In genomic region chr19:40409500-40410035, GRCm38 (mm10) we compare ENCODE assay signal across 13 mouse cellular contexts.
DNase-seq lines count a peak whose midpoint lies in the region; ATAC-seq lines count a peak whose summit lies in the region.
"Had no signal": no experiment of that assay in that cellular context is flagged by ENCODE, and none has a peak within 500 bp of the region (broad histone marks: within the 10 kb centered on the region; RNA-seq: fewer than 3 reads in every experiment).

No protein-coding gene starts in this region.

- H3K4me1 ChIP-seq in heart, embryonic 14.5 days (ENCODE audit: control insufficient read depth in 2 of 2, insufficient read depth in 2 of 2, low read length in 2 of 2): peaks cover 29 to 54% of the 10 kb centered on the region in 2 experiments
- peaks cover 13% of the 10 kb centered on the region for H3K4me1 ChIP-seq in lung, embryonic 16.5 days (replicated peaks; ENCODE audit: control insufficient read depth, insufficient read depth, low read length)
- peaks cover 15% of the 10 kb centered on the region for H3K4me1 ChIP-seq in intestine, embryonic 14.5 days (replicated peaks; ENCODE audit: control insufficient read depth, insufficient read depth, low read length)
- peaks cover 14% of the 10 kb centered on the region for H3K4me1 ChIP-seq in stomach, embryonic 15.5 days

- H3K27ac ChIP-seq in heart, embryonic 14.5 days (replicated peaks in 1 of 2; ENCODE audit: control insufficient read depth in 1 of 2, insufficient read depth in 1 of 2, low read depth in 2 of 2, low read length in 2 of 2): peak overlapping the region; percentile 3 to 14; a peak in 1 of 4 replicates
- H3K27ac ChIP-seq in lung, embryonic 16.5 days (ENCODE audit: low read length): peak overlapping the region; percentile 21; the same call in 1 of the 2 replicates
- H3K27ac ChIP-seq in intestine, embryonic 14.5 days (ENCODE audit: low read depth): peak overlapping the region; percentile 72
- peak overlapping the region; percentile 61 for H3K27ac ChIP-seq in stomach, embryonic 15.5 days

- no peaks in the 10 kb centered on the region for H3K9me3 ChIP-seq in heart, embryonic 14.5 days (ENCODE audit: control insufficient read depth, low read length)
- H3K9me3 ChIP-seq in lung, embryonic 16.5 days (ENCODE audit: control insufficient read depth, low read length): no peaks in the 10 kb centered on the region
- no peaks in the 10 kb centered on the region for H3K9me3 ChIP-seq in intestine, embryonic 14.5 days (ENCODE audit: control insufficient read depth, low read length)
- no peaks in the 10 kb centered on the region for H3K9me3 ChIP-seq in stomach, embryonic 15.5 days

- no peak overlapping the region for H3K9ac ChIP-seq in heart, embryonic 14.5 days (ENCODE audit: low read length)
- no peak overlapping the region for H3K9ac ChIP-seq in lung, embryonic 16.5 days (ENCODE audit: low read length)
- no peak overlapping the region for H3K9ac ChIP-seq in intestine, embryonic 14.5 days (ENCODE audit: low read length)
- H3K9ac ChIP-seq in stomach, embryonic 15.5 days: no peak overlapping the region

- H3K4me3 ChIP-seq in heart, embryonic 14.5 days (ENCODE audit: control insufficient read depth in 1 of 2, insufficient read depth in 1 of 2, low read depth in 1 of 2, low read length in 2 of 2): no peak overlapping the region
- no peak overlapping the region for H3K4me3 ChIP-seq in lung, embryonic 16.5 days (ENCODE audit: low read length)
- no peak overlapping the region for H3K4me3 ChIP-seq in intestine, embryonic 14.5 days (ENCODE audit: low read depth, low read length)
- no peak overlapping the region for H3K4me3 ChIP-seq in stomach, embryonic 15.5 days (replicated peaks)

- H3K4me2 ChIP-seq in heart, embryonic 14.5 days (ENCODE audit: low read length): no peak overlapping the region
- H3K4me2 ChIP-seq in lung, embryonic 16.5 days (ENCODE audit: low read depth, low read length): no peak overlapping the region
- no peak overlapping the region for H3K4me2 ChIP-seq in intestine, embryonic 14.5 days (ENCODE audit: low read length)
- no peak overlapping the region for H3K4me2 ChIP-seq in stomach, embryonic 15.5 days
- H3K4me2 ChIP-seq: midbrain, embryonic 11.5 days had no signal

- WGBS in heart, embryonic 14.5 days: 77% methylated on average over 11 of the region's 11 CpGs
- WGBS in lung, embryonic 16.5 days: 75% methylated on average over 11 of the region's 11 CpGs
- 71% methylated on average over 11 of the region's 11 CpGs for WGBS in intestine, embryonic 14.5 days
- WGBS in stomach, embryonic 15.5 days: 71% methylated on average over 11 of the region's 11 CpGs

- H3K27me3 ChIP-seq in heart, embryonic 14.5 days (ENCODE audit: control insufficient read depth, insufficient read depth, low read length): no peaks in the 10 kb centered on the region
- H3K27me3 ChIP-seq in lung, embryonic 16.5 days (ENCODE audit: control insufficient read depth, insufficient read depth, low read depth, low read length): no peaks in the 10 kb centered on the region
- no peaks in the 10 kb centered on the region for H3K27me3 ChIP-seq in intestine, embryonic 14.5 days (replicated peaks; ENCODE audit: control insufficient read depth, insufficient read depth, low read length)
- no peaks in the 10 kb centered on the region for H3K27me3 ChIP-seq in stomach, embryonic 15.5 days (replicated peaks)

- intact Hi-C loops in heart, postnatal 25 days (cut with DNase I): no loop called here

- ATAC-seq in heart, embryonic 14.5 days (ENCODE audit: insufficient number of reproducible peaks, insufficient read depth, low FRiP score, low read depth): no peak
- no peak for ATAC-seq in lung, embryonic 16.5 days (ENCODE audit: low read depth)
- ATAC-seq in intestine, embryonic 14.5 days (replicated peaks; ENCODE audit: low FRiP score, low TSS enrichment, low read depth): no peak
- ATAC-seq in stomach, embryonic 15.5 days (ENCODE audit: insufficient read depth, low FRiP score, low read depth): 0 out of 2 replicates have a peak, but pooled peaks have one; percentile 9
- ATAC-seq: activated CD4-positive, CD25-positive, alpha-beta regulatory T cell, adult 4 months had no signal

- no peak for DNase-seq in heart, postnatal 25 days (ENCODE audit: low spot score)
- DNase-seq in lung, adult 18-20 months: no peak
- no peak for DNase-seq in intestine, embryonic 14.5 days (ENCODE audit: low spot score)
- no peak for DNase-seq in retina, embryonic 14.5 days (ENCODE audit: low spot score)
- DNase-seq in right cerebral cortex, adult 18-20 months: no peak
- DNase-seq: gastrocnemius, postnatal 25 days; kidney, postnatal 36 days; thymus, adult 18-20 months had no signal

- 0 out of 2 replicates have a peak, but pooled peaks cover 4% of the 10 kb centered on the region for H3K36me3 ChIP-seq in heart, embryonic 14.5 days (ENCODE audit: control insufficient read depth, insufficient read depth, low read length)
- H3K36me3 ChIP-seq in lung, embryonic 16.5 days (ENCODE audit: control insufficient read depth, insufficient read depth, low read length): no peaks in the 10 kb centered on the region
- H3K36me3 ChIP-seq in intestine, embryonic 14.5 days (ENCODE audit: control insufficient read depth, insufficient read depth, low read length): no peaks in the 10 kb centered on the region
- H3K36me3 ChIP-seq in stomach, embryonic 15.5 days: no peaks in the 10 kb centered on the region

Comparison
In these comparisons a context has a peak if more than half of its experiments do, and no peak if none do; other contexts are left out.
1. H3K27ac ChIP-seq: peak in every context shown above with its lines; median percentile 72 in intestine, embryonic 14.5 days; 61 in stomach, embryonic 15.5 days; 21 in lung, embryonic 16.5 days; 8 in heart, embryonic 14.5 days.